Mouse (Mus musculus) midbrain, embryonic 14.5 days (tissue): ENCODE measurements around the gene Trove2. TPM values are rescaled to one million over a fixed set of nuclear protein-coding genes. Genes with fewer than 3 reads are reported as not detected.

Experiments used
- ATAC-seq: fragments of 200-750 bp; cut with Nextera tagmentation; 2 replicates; pipeline ENCODE4 v1.8.0; 2017; ENCODE audit warnings: moderate number of reproducible peaks, moderate library complexity; ENCODE audit not compliant: low FRiP score, low TSS enrichment
- DNase-seq: peaks from one replicate; pipeline ENCODE4 v3.0.0-alpha.2; 2015
- H3K27ac ChIP-seq: fragments of 300-500 bp; sonication (generic); replicated peaks from 2 replicates; pipeline ENCODE4 v1.5.1; 2014; ENCODE audit warnings: mild to moderate bottlenecking, low read depth, low read length, moderate library complexity
- H3K27me3 ChIP-seq: fragments of 300-500 bp; sonication (generic); 2 replicates; pipeline ENCODE4 v1.6.1; 2014; ENCODE audit warnings: low read length, control low read depth, mixed read lengths; ENCODE audit not compliant: control insufficient read depth, insufficient read depth
- H3K36me3 ChIP-seq: fragments of 300-500 bp; sonication (generic); 2 replicates; pipeline ENCODE4 v1.6.1; 2014; ENCODE audit warnings: low read length, control low read depth; ENCODE audit not compliant: control insufficient read depth, insufficient read depth
- H3K4me1 ChIP-seq: fragments of 300-500 bp; sonication (generic); 2 replicates; pipeline ENCODE4 v1.6.1; 2014; ENCODE audit warnings: mild to moderate bottlenecking, antibody characterized with exemption, low read length, control low read depth; ENCODE audit not compliant: control insufficient read depth, insufficient read depth
- H3K4me2 ChIP-seq: fragments of 300-500 bp; sonication (generic); 2 replicates; pipeline ENCODE4 v1.6.1; 2014; ENCODE audit warnings: mild to moderate bottlenecking, low read length, moderate library complexity
- H3K4me3 ChIP-seq: fragments of 300-500 bp; sonication (generic); replicated peaks from 2 replicates; pipeline ENCODE4 v1.5.1; 2014; ENCODE audit warnings: low read depth, low read length
- H3K9ac ChIP-seq: fragments of 300-500 bp; sonication (generic); replicated peaks from 2 replicates; pipeline ENCODE4 v1.6.1; 2014; ENCODE audit warnings: mild to moderate bottlenecking, low read length, moderate library complexity
- H3K9me3 ChIP-seq: fragments of 300-500 bp; sonication (generic); 2 replicates; pipeline ENCODE4 v1.6.1; 2016; ENCODE audit warnings: low read length, control low read depth, mixed read lengths; ENCODE audit not compliant: control insufficient read depth
- WGBS: fragments of 180-500 bp; shearing (Covaris S2); extraction: QIAGEN DNeasy Blood & Tissue Kit; methylation state at CpG from one replicate; pipeline ENCODE4 v1.1.7; 2014; 5-methylcytosine and 5-hydroxymethylcytosine counted together
- polyA plus RNA-seq: library from polyadenylated mRNA; unstranded; fragments of >200 nt; fragmentation: Nextera tagmentation; extraction: Ambion mirVana; gene quantifications from 2 replicates; pipeline ENCODE4 v1.2.1, GENCODE M21; 2014

The Trove2 gene
- polyA plus RNA-seq, 1 experiment from 2014 or later: 45.9 TPM

GRCm38 (mm10) chr1:143742186-143742585, 34.7 kb downstream of the Trove2 start:
- Histone ChIP-seq H3K27me3 (no peaks in the 10 kb centered on the region), H3K9ac (no peak overlapping the region), H3K27ac (no peak overlapping the region), H3K4me3 (no peak overlapping the region), H3K4me2 (no peak overlapping the region), H3K9me3 (no peaks in the 10 kb centered on the region), H3K4me1 (no peaks in the 10 kb centered on the region), H3K36me3 (peaks cover 51% of the 10 kb centered on the region)
- ATAC-seq: no peak
- 71% methylated on average over 6 of the region's 6 CpGs for WGBS
- no peak for DNase-seq

- Histone ChIP-seq H3K27ac (no peak overlapping the region), H3K9ac (no peak overlapping the region), H3K36me3 (peaks cover 42% of the 10 kb centered on the region), H3K9me3 (no peaks in the 10 kb centered on the region), H3K4me3 (no peak overlapping the region), H3K27me3 (no peaks in the 10 kb centered on the region), H3K4me1 (no peaks in the 10 kb centered on the region), H3K4me2 (no peak overlapping the region)
- ATAC-seq (no peak), DNase-seq (no peak)
- WGBS: 92% methylated on average over 5 of the region's 5 CpGs
Measured at GRCm38 (mm10) chr1:143741331-143741730, 35.5 kb downstream of the Trove2 start.

- Histone ChIP-seq H3K27me3 (no peaks in the 10 kb centered on the region), H3K9me3 (no peaks in the 10 kb centered on the region), H3K27ac (no peak overlapping the region), H3K4me2 (peak overlapping the region; percentile 65; the same call in 1 of the 2 replicates), H3K36me3 (peaks cover 35% of the 10 kb centered on the region), H3K4me3 (no peak overlapping the region), H3K4me1 (no peaks in the 10 kb centered on the region), H3K9ac (no peak overlapping the region)
- WGBS: 88% methylated on average over 9 of the region's 10 CpGs
- ATAC-seq (no peak), DNase-seq (no peak)
Measured at GRCm38 (mm10) chr1:143740581-143740980, 36.3 kb downstream of the Trove2 start.

- Histone ChIP-seq H3K9ac (peak overlapping the region; percentile 86), H3K36me3 (peaks cover 26% of the 10 kb centered on the region), H3K4me2 (peak overlapping the region; percentile 65), H3K4me1 (no peaks in the 10 kb centered on the region), H3K27me3 (no peaks in the 10 kb centered on the region), H3K9me3 (no peaks in the 10 kb centered on the region), H3K27ac (peak overlapping the region; percentile 90), H3K4me3 (peak overlapping the region; percentile 71)
- WGBS: under 1% methylated on average over 71 of the region's 71 CpGs
- ATAC-seq (peak; percentile 91), DNase-seq (peak; percentile 97)
Measured at GRCm38 (mm10) chr1:143739361-143740350, 37.2 kb downstream of the Trove2 start.

- DNase-seq: peak; percentile 51
- Histone ChIP-seq H3K36me3 (peaks cover 17% of the 10 kb centered on the region), H3K9me3 (no peaks in the 10 kb centered on the region), H3K4me1 (no peaks in the 10 kb centered on the region), H3K4me3 (peak overlapping the region; percentile 71), H3K4me2 (peak overlapping the region; percentile 65), H3K27me3 (no peaks in the 10 kb centered on the region), H3K9ac (peak overlapping the region; percentile 86), H3K27ac (peak overlapping the region; percentile 90)
- WGBS: 32% methylated on average over 11 of the region's 11 CpGs
- no peak for ATAC-seq
Measured at GRCm38 (mm10) chr1:143738811-143739210, 38.1 kb downstream of the Trove2 start.

- Histone ChIP-seq H3K9ac (no peak overlapping the region), H3K36me3 (no peaks in the 10 kb centered on the region), H3K4me3 (no peak overlapping the region), H3K4me1 (no peaks in the 10 kb centered on the region), H3K27ac (no peak overlapping the region), H3K4me2 (no peak overlapping the region), H3K27me3 (no peaks in the 10 kb centered on the region), H3K9me3 (no peaks in the 10 kb centered on the region)
- no peak for DNase-seq
- 71% methylated on average over 5 of the region's 5 CpGs for WGBS
- no peak for ATAC-seq
Measured at GRCm38 (mm10) chr1:143733914-143734410, 42.9 kb downstream of the Trove2 start.

GRCm38 (mm10) chr1:143731691-143732090, 45.2 kb downstream of the Trove2 start:
- no peaks in the 10 kb centered on the region for H3K4me1 ChIP-seq

GRCm38 (mm10) chr1:143730899-143731298, 46.0 kb downstream of the Trove2 start:
- WGBS: 85% methylated on average over 2 of the region's 2 CpGs
- no peak overlapping the region for H3K27ac ChIP-seq
- peak; percentile 26 for DNase-seq
- H3K9ac ChIP-seq: no peak overlapping the region
- no peak overlapping the region for H3K4me3 ChIP-seq
- H3K9me3 ChIP-seq: no peaks in the 10 kb centered on the region
- no peak for ATAC-seq
- no peak overlapping the region for H3K4me2 ChIP-seq
- no peaks in the 10 kb centered on the region for H3K36me3 ChIP-seq
- no peaks in the 10 kb centered on the region for H3K4me1 ChIP-seq
- no peaks in the 10 kb centered on the region for H3K27me3 ChIP-seq

More at GRCm38 (mm10) chr1:143731691-143732090, 45.2 kb downstream of the Trove2 start:
- no peak overlapping the region for H3K27ac ChIP-seq
- no peaks in the 10 kb centered on the region for H3K36me3 ChIP-seq
- H3K27me3 ChIP-seq: no peaks in the 10 kb centered on the region
- no peaks in the 10 kb centered on the region for H3K9me3 ChIP-seq
- no peak overlapping the region for H3K4me2 ChIP-seq
- ATAC-seq: no peak
- no peak overlapping the region for H3K4me3 ChIP-seq
- 52% methylated on average over 4 of the region's 4 CpGs for WGBS
- no peak for DNase-seq
- H3K9ac ChIP-seq: no peak overlapping the region
